Mouse (Mus musculus) C2C12 (cell line): Measurements from ENCODE around the gene Zfp119b.

Experiments used
- CEBPB ChIP-seq: IDR thresholded peaks from one replicate; pipeline ENCODE4 v1.6.1; 2011; ENCODE audit warnings: low read depth, mild to moderate bottlenecking, control low read depth, moderate library complexity
- CTCF ChIP-seq: IDR thresholded peaks from one replicate; pipeline ENCODE4 v1.5.1; 2011; ENCODE audit not compliant: control insufficient read depth, insufficient read depth, insufficient read length
- MAX ChIP-seq: IDR thresholded peaks from one replicate; pipeline ENCODE4 v1.6.1; 2011; ENCODE audit warnings: mild to moderate bottlenecking, control low read depth
- USF1 ChIP-seq: IDR thresholded peaks from one replicate; pipeline ENCODE4 v1.6.1; 2011; ENCODE audit warnings: low read depth, mild to moderate bottlenecking, control low read depth, moderate library complexity

DNA sequence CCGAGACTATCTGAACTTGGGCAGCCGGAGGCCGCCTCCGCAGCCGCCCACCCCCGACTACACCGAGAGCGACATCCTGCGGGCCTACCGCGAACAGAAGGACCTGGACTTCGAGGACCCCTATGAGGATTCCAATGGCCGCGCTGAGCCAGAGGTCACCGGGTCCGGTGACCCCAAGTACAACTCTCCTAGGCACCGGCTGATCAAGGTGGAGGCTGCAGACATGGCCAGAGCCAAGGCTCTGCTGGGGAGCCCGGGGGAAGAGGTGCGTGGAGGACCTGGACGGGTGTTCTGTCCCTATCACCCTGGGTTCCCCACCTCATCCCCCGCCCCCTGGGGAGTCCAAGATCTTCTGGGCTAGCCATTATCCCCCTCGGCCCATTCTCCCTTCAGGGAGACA is 22.2 kb upstream of the Zfp119b start:
- TF ChIP-seq CEBPB (no peak), CTCF (no peak), MAX (no peak), USF1 (no peak)
